Mouse (Mus musculus): ENCODE measurements around the gene Alkbh6.

- no peak for TF ChIP-seq CTCF (IDR thresholded peaks at IDR 0.05; ENCODE audit: low read depth, low read length)
- no peak for TF ChIP-seq POLR2A (IDR thresholded peaks at IDR 0.05; ENCODE audit: extremely low read depth, insufficient read depth, low read length)
These were observed 43.5 kb upstream of the Alkbh6 start for GRCm38 (mm10) chr7:30265041-30265440.
